ENCODE assay signal across 20 mouse cellular contexts in genomic region chrX:156673661-156674060, GRCm38 (mm10).
A peak's percentile ranks its signal among the peaks of the same experiment; 100 is the strongest.
DNase-seq lines count a peak whose midpoint lies in the region; ATAC-seq and TF ChIP-seq lines count a peak whose summit lies in the region.
"Had no signal": no experiment of that assay in that cellular context is flagged by ENCODE, and none has a peak within 500 bp of the region (broad histone marks: within the 10 kb centered on the region; RNA-seq: fewer than 3 reads in every experiment).

No protein-coding gene starts in this region.

- peak; percentile 1 for DNase-seq in embryonic facial prominence, embryonic 14.5 days (ENCODE audit: low spot score)
- no peak for DNase-seq in embryonic facial prominence, embryonic 10.5 days (ENCODE audit: low spot score)
- DNase-seq in forebrain, postnatal 0 days, result peak; percentile 3
- peak; percentile 3 for DNase-seq in lung, postnatal 10 days
- no peak for DNase-seq in lung, adult 2 months
- DNase-seq in heart, adult 8-10 months (ENCODE audit: low spot score), result no peak
- no peak for DNase-seq in gastrocnemius, postnatal 25 days
- DNase-seq: adrenal gland, postnatal 14 days; B cell, adult 2 months; cerebellum, adult 2 months; cerebellum, postnatal 10 days; heart, adult 18-20 months; heart, postnatal 14 days had no signal

- H3K27ac ChIP-seq in embryonic facial prominence, embryonic 14.5 days (replicated peaks; ENCODE audit: low read depth, low read length), result no peak overlapping the region
- no peak overlapping the region for H3K27ac ChIP-seq in embryonic facial prominence, embryonic 10.5 days (replicated peaks)
- no peak overlapping the region for H3K27ac ChIP-seq in forebrain, postnatal 0 days (ENCODE audit: low read depth, low read length)
- no peak overlapping the region for H3K27ac ChIP-seq in forebrain, embryonic 15.5 days (replicated peaks)
- H3K27ac ChIP-seq: heart, embryonic 15.5 days; hindbrain, embryonic 13.5 days; hindbrain, postnatal 0 days had no signal

- no peak overlapping the region for H3K4me3 ChIP-seq in embryonic facial prominence, embryonic 14.5 days (ENCODE audit: low read depth, low read length)
- no peak overlapping the region for H3K4me3 ChIP-seq in embryonic facial prominence, embryonic 10.5 days
- H3K4me3 ChIP-seq in forebrain, postnatal 0 days (ENCODE audit: low read depth, low read length), result no peak overlapping the region
- no peak overlapping the region for H3K4me3 ChIP-seq in forebrain, embryonic 15.5 days
- no peak overlapping the region for H3K4me3 ChIP-seq in lung, adult 2 months (replicated peaks; ENCODE audit: extremely low read depth, low read depth, low read length)
- H3K4me3 ChIP-seq: heart, embryonic 15.5 days; hindbrain, embryonic 13.5 days had no signal

- no peak overlapping the region for H3K4me2 ChIP-seq in embryonic facial prominence, embryonic 14.5 days (ENCODE audit: low read depth, low read length)
- no peak overlapping the region for H3K4me2 ChIP-seq in forebrain, postnatal 0 days (ENCODE audit: low read depth)
- no peak overlapping the region for H3K4me2 ChIP-seq in forebrain, embryonic 15.5 days (replicated peaks)
- H3K4me2 ChIP-seq: heart, embryonic 11.5 days; heart, embryonic 15.5 days; hindbrain, embryonic 13.5 days had no signal

- H3K36me3 ChIP-seq in embryonic facial prominence, embryonic 14.5 days (ENCODE audit: control insufficient read depth, insufficient read depth, low read length), result no peaks in the 10 kb centered on the region
- no peaks in the 10 kb centered on the region for H3K36me3 ChIP-seq in embryonic facial prominence, embryonic 10.5 days (replicated peaks)
- H3K36me3 ChIP-seq in forebrain, postnatal 0 days (ENCODE audit: insufficient read depth), result no peaks in the 10 kb centered on the region
- no peaks in the 10 kb centered on the region for H3K36me3 ChIP-seq in forebrain, embryonic 15.5 days
- H3K36me3 ChIP-seq: G1E; heart, embryonic 15.5 days; hindbrain, embryonic 13.5 days had no signal

- no peaks in the 10 kb centered on the region for H3K4me1 ChIP-seq in embryonic facial prominence, embryonic 14.5 days (ENCODE audit: control insufficient read depth, insufficient read depth, low read length)
- H3K4me1 ChIP-seq in embryonic facial prominence, embryonic 10.5 days, result no peaks in the 10 kb centered on the region
- H3K4me1 ChIP-seq in forebrain, postnatal 0 days (ENCODE audit: insufficient read depth), result no peaks in the 10 kb centered on the region
- no peaks in the 10 kb centered on the region for H3K4me1 ChIP-seq in forebrain, embryonic 15.5 days
- H3K4me1 ChIP-seq in lung, adult 2 months (ENCODE audit: control insufficient read depth, insufficient read depth, low read length), result no peaks in the 10 kb centered on the region
- H3K4me1 ChIP-seq: heart, embryonic 15.5 days; hindbrain, embryonic 13.5 days had no signal

- H3K9ac ChIP-seq in embryonic facial prominence, embryonic 14.5 days (ENCODE audit: low read depth, low read length), result no peak overlapping the region
- no peak overlapping the region for H3K9ac ChIP-seq in forebrain, postnatal 0 days
- H3K9ac ChIP-seq in forebrain, embryonic 15.5 days (replicated peaks), result no peak overlapping the region
- H3K9ac ChIP-seq: heart, embryonic 15.5 days; hindbrain, embryonic 13.5 days had no signal

- ATAC-seq in embryonic facial prominence, embryonic 14.5 days (ENCODE audit: low read depth), result no peak
- ATAC-seq in forebrain, postnatal 0 days, result no peak
- no peak for ATAC-seq in forebrain, embryonic 15.5 days (replicated peaks)
- ATAC-seq: CD4-positive, CD25-positive, alpha-beta regulatory T cell, adult 4 months; hindbrain, postnatal 0 days had no signal

- no peak for TF ChIP-seq POLR2A in lung, adult 2 months (IDR thresholded peaks at IDR 0.05; ENCODE audit: borderline replicate concordance, extremely low read depth, low read depth, low read length)

- TF ChIP-seq CTCF in forebrain, postnatal 0 days (IDR thresholded peaks at IDR 0.05; ENCODE audit: low read depth), result no peak
- no peak for TF ChIP-seq CTCF in lung, adult 2 months (IDR thresholded peaks at IDR 0.05; ENCODE audit: insufficient read depth, low read length)

- no peaks in the 10 kb centered on the region for H3K27me3 ChIP-seq in embryonic facial prominence, embryonic 14.5 days (replicated peaks; ENCODE audit: control insufficient read depth, insufficient read depth, low read length)
- H3K27me3 ChIP-seq in embryonic facial prominence, embryonic 10.5 days (replicated peaks; ENCODE audit: low read depth, poor library complexity, severe bottlenecking), result no peaks in the 10 kb centered on the region
- no peaks in the 10 kb centered on the region for H3K27me3 ChIP-seq in forebrain, postnatal 0 days (ENCODE audit: insufficient read depth, low read length)
- no peaks in the 10 kb centered on the region for H3K27me3 ChIP-seq in forebrain, embryonic 15.5 days
- H3K27me3 ChIP-seq: heart, embryonic 15.5 days; hindbrain, embryonic 13.5 days had no signal

- WGBS in embryonic facial prominence, embryonic 14.5 days, result 57% methylated on average over 1 of the region's 1 CpGs
- 86% methylated on average over 1 of the region's 1 CpGs for WGBS in embryonic facial prominence, embryonic 10.5 days
- WGBS in forebrain, postnatal 0 days, result 63% methylated on average over 1 of the region's 1 CpGs
- WGBS in forebrain, embryonic 15.5 days, result 50% methylated on average over 1 of the region's 1 CpGs
- WGBS in lung, adult 2 months, result 53% methylated on average over 1 of the region's 1 CpGs

- no peaks in the 10 kb centered on the region for H3K9me3 ChIP-seq in embryonic facial prominence, embryonic 14.5 days (ENCODE audit: control insufficient read depth, low read length)
- no peaks in the 10 kb centered on the region for H3K9me3 ChIP-seq in embryonic facial prominence, embryonic 10.5 days
- H3K9me3 ChIP-seq in forebrain, postnatal 0 days (ENCODE audit: low read length), result no peaks in the 10 kb centered on the region
- H3K9me3 ChIP-seq in forebrain, embryonic 15.5 days, result no peaks in the 10 kb centered on the region
- H3K9me3 ChIP-seq: G1E; heart, embryonic 15.5 days; hindbrain, embryonic 13.5 days had no signal

Comparison
In these comparisons a context has a peak if more than half of its experiments do, and no peak if none do; other contexts are left out.
1. DNase-seq: peak in embryonic facial prominence, embryonic 14.5 days (single experiment), forebrain, postnatal 0 days (single experiment) and lung, postnatal 10 days (single experiment); none in embryonic facial prominence, embryonic 10.5 days (single experiment), lung, adult 2 months (single experiment), heart, adult 8-10 months (single experiment) and gastrocnemius, postnatal 25 days (single experiment).